Mouse (Mus musculus) urinary bladder, postnatal 0 days (tissue): ENCODE data around the gene Zfp790. TPM values are rescaled to one million over a fixed set of nuclear protein-coding genes. Genes with fewer than 3 reads are reported as not detected.

Experiments used
- microRNA counts: library from miRNA; unstranded; fragments of <30 nt; microRNA quantifications from one replicate; lab custom pipeline; 2016
- microRNA-seq: library from miRNA; unstranded; fragments of <30 nt; microRNA quantifications from one replicate; pipeline ENCODE4, GENCODE M21; 2016
- polyA plus RNA-seq: library from polyadenylated mRNA; unstranded; fragments of >200 nt; fragmentation: Nextera tagmentation; extraction: Ambion mirVana; gene quantifications from 2 replicates; pipeline ENCODE4 v1.2.1, GENCODE M21; 2015

The Zfp790 gene
- polyA plus RNA-seq: 5.3 and 5.6 TPM in 2 replicates

GRCm38 (mm10) chr7:29815910-29816429, at the start of gene Zfp790:
Zfp790 (plus strand) TSS chr7:29816114.

GRCm38 (mm10) chr7:29768090-29768900, 47.6 kb upstream of the Zfp790 start, which contains the start of gene Zfp84:
Zfp84 (plus strand) TSS chr7:29768552.

GRCm38 (mm10) chr7:29783871-29784551, 31.9 kb upstream of the Zfp790 start, which contains the start of gene Zfp30:
Zfp30 (plus strand) TSS chr7:29783998.

GRCm38 (mm10) chr7:29853219-29853842, 37.4 kb downstream of the Zfp790 start, which contains the start of gene Zfp940:
Zfp940 (minus strand) TSS chr7:29853669.

GRCm38 (mm10) chr7:29859532-29860517, 43.9 kb downstream of the Zfp790 start, which contains the start of gene Zfp420:
Zfp420 (plus strand) TSS chr7:29859979.

MicroRNAs within 50 kb of the gene (microRNA counts, 519-probe panel; counts per million panel counts)
- not detected for microRNA mmu-miR-1964 (lab: Ali Mortazavi, UCI)

Small RNAs within 50 kb of the gene (microRNA-seq; reads per million reads assigned to microRNA genes)
- gene Mir1964: 1.2 reads per million

Other genes starting within 250 kb of the Zfp790 start
- not detected in 2 replicates for gene Catsperg2, start 89.1 kb upstream of the Zfp790 start, polyA plus RNA-seq
- gene Zfp84, start 47.6 kb upstream of the Zfp790 start, polyA plus RNA-seq: 5.2 and 5.4 TPM in 2 replicates
- gene Zfp30, start 32.1 kb upstream of the Zfp790 start, polyA plus RNA-seq: 2.0 and 2.4 TPM in 2 replicates
- gene Zfp940, start 37.6 kb downstream of the Zfp790 start, polyA plus RNA-seq: 0.60 and 0.77 TPM in 2 replicates
- 2.5 and 2.8 TPM in 2 replicates for gene Zfp420, start 43.9 kb downstream of the Zfp790 start, polyA plus RNA-seq
- gene Zfp27, start 90.5 kb downstream of the Zfp790 start, polyA plus RNA-seq: 4.4 TPM in 2 replicates
- gene Zfp383, start 92.1 kb downstream of the Zfp790 start, polyA plus RNA-seq: 2.4 and 2.7 TPM in 2 replicates
- 4.2 and 5.4 TPM in 2 replicates for gene Zfp74, start 138.0 kb downstream of the Zfp790 start, polyA plus RNA-seq
- 9.7 and 10.7 TPM in 2 replicates for gene Zfp568, start 167.8 kb downstream of the Zfp790 start, polyA plus RNA-seq
- 1.2 TPM in 2 replicates for gene Zfp14, start 235.3 kb downstream of the Zfp790 start, polyA plus RNA-seq